Mouse (Mus musculus): ENCODE data around the gene Rnf126. TPM values are rescaled to one million over a fixed set of nuclear protein-coding genes. Genes with fewer than 3 reads are reported as not detected.

The Rnf126 gene
- polyA plus RNA-seq, 1 experiment: 157 TPM

GRCm38 (mm10) chr10:79712029-79712428 is 54.7 kb downstream of the Rnf126 start:
- Histone ChIP-seq H3K4me1 (ENCODE audit: control insufficient read depth, insufficient read depth, low read length) (0 out of 2 replicates have a peak, but pooled peaks cover 1% of the 10 kb centered on the region), H3K27ac (ENCODE audit: insufficient read depth, low read length) (no peak overlapping the region), H3K4me3 (ENCODE audit: insufficient read depth, low read length) (no peak overlapping the region)
- TF ChIP-seq POLR2A (IDR thresholded peaks at IDR 0.05; ENCODE audit: extremely low read depth, insufficient read depth, low read length) (no peak), CTCF (IDR thresholded peaks at IDR 0.05; ENCODE audit: extremely low read depth, insufficient read depth, low read length) (peak; percentile 19; the same call in 1 of the 2 replicates)

- TF ChIP-seq CTCF (IDR thresholded peaks at IDR 0.05; ENCODE audit: extremely low read depth, insufficient read depth, low read length) (no peak), POLR2A (IDR thresholded peaks at IDR 0.05; ENCODE audit: extremely low read depth, insufficient read depth, low read length) (no peak)
- H3K4me1 ChIP-seq (ENCODE audit: control insufficient read depth, insufficient read depth, low read length): peaks cover 8% of the 10 kb centered on the region
- no peak overlapping the region for H3K27ac ChIP-seq (ENCODE audit: insufficient read depth, low read length)
- 0 out of 2 replicates have a peak overlapping the region, but pooled peaks have one; percentile 9 for H3K4me3 ChIP-seq (ENCODE audit: insufficient read depth, low read length)
These were observed 57.4 kb downstream of the Rnf126 start for GRCm38 (mm10) chr10:79709307-79709706.

GRCm38 (mm10) chr10:79708668-79709067 is 58.1 kb downstream of the Rnf126 start:
- no peak for TF ChIP-seq POLR2A (IDR thresholded peaks at IDR 0.05; ENCODE audit: extremely low read depth, insufficient read depth, low read length)
- no peak for TF ChIP-seq CTCF (IDR thresholded peaks at IDR 0.05; ENCODE audit: extremely low read depth, insufficient read depth, low read length)
- Histone ChIP-seq H3K4me3 (ENCODE audit: insufficient read depth, low read length) (0 out of 2 replicates have a peak overlapping the region, but pooled peaks have one; percentile 5), H3K4me1 (ENCODE audit: control insufficient read depth, insufficient read depth, low read length) (peaks cover 8% of the 10 kb centered on the region), H3K27ac (ENCODE audit: insufficient read depth, low read length) (no peak overlapping the region)

Other genes with a start within 250 kb of the Rnf126 start
- gene Plpp2, start 233.2 kb downstream of the Rnf126 start, polyA plus RNA-seq (2012; rRNA removed): 3.4 and 3.6 TPM in 2 replicates
- 78.3 and 79.6 TPM in 2 replicates for gene Mier2, start 211.8 kb downstream of the Rnf126 start, polyA plus RNA-seq (2012; rRNA removed)
- 1.9 and 2.6 TPM in 2 replicates for gene Theg, start 179.6 kb downstream of the Rnf126 start, polyA plus RNA-seq (2012; rRNA removed)
- gene C2cd4c, start 152.9 kb downstream of the Rnf126 start, polyA plus RNA-seq (2012; rRNA removed): 12.4 and 13.3 TPM in 2 replicates
- gene Shc2, start 129.0 kb downstream of the Rnf126 start, polyA plus RNA-seq (2012; rRNA removed): 56.2 and 65.5 TPM in 2 replicates
- gene Odf3l2, start 121.2 kb downstream of the Rnf126 start, polyA plus RNA-seq (2012; rRNA removed): 0.15 and 0.17 TPM in 2 replicates
- not detected in 2 replicates for gene Madcam1, start 102.4 kb downstream of the Rnf126 start, polyA plus RNA-seq (2012; rRNA removed)
- gene Tpgs1, start 97.6 kb downstream of the Rnf126 start, polyA plus RNA-seq (2012; rRNA removed): 87.5 and 88.2 TPM in 2 replicates
- gene Cdc34, start 84.8 kb downstream of the Rnf126 start, polyA plus RNA-seq (2012; rRNA removed): 110 TPM in 2 replicates
- 1.1 and 1.4 TPM in 2 replicates for gene Gzmm, start 77.9 kb downstream of the Rnf126 start, polyA plus RNA-seq (2012; rRNA removed)
- 1,018 and 1,074 TPM in 2 replicates for gene Bsg, start 62.5 kb downstream of the Rnf126 start, polyA plus RNA-seq (2012; rRNA removed)
- gene Hcn2, start 50.3 kb downstream of the Rnf126 start, polyA plus RNA-seq (2012; rRNA removed): 123 and 128 TPM in 2 replicates
- 51.6 and 54.9 TPM in 2 replicates for gene Polrmt, start 20.4 kb downstream of the Rnf126 start, polyA plus RNA-seq (2012; rRNA removed)
- gene Fgf22, start 11.9 kb downstream of the Rnf126 start, polyA plus RNA-seq (2012; rRNA removed): 6.5 and 9.7 TPM in 2 replicates
- gene Fstl3, start 10.3 kb upstream of the Rnf126 start, polyA plus RNA-seq (2012; rRNA removed): 5.7 and 5.9 TPM in 2 replicates
- gene Prss57, start 24.0 kb upstream of the Rnf126 start, polyA plus RNA-seq (2012; rRNA removed): 1.4 and 2.1 TPM in 2 replicates
- gene Palm, start 26.6 kb upstream of the Rnf126 start, polyA plus RNA-seq (2012; rRNA removed): 294 and 331 TPM in 2 replicates
- 0.13 and 0.21 TPM in 2 replicates for gene Misp, start 54.0 kb upstream of the Rnf126 start, polyA plus RNA-seq (2012; rRNA removed)
- 53.3 and 54.1 TPM in 2 replicates for gene Ptbp1, start 87.5 kb upstream of the Rnf126 start, polyA plus RNA-seq (2012; rRNA removed)
- 4.3 and 5.2 TPM in 2 replicates for gene Prtn3, start 107.5 kb upstream of the Rnf126 start, polyA plus RNA-seq (2012; rRNA removed)
- 79.9 and 80.5 TPM in 2 replicates for gene Plppr3, start 107.7 kb upstream of the Rnf126 start, polyA plus RNA-seq (2012; rRNA removed)
- not detected in 2 replicates for gene Elane, start 119.3 kb upstream of the Rnf126 start, polyA plus RNA-seq (2012; rRNA removed)
- 0.40 and 1.6 TPM in 2 replicates for gene Cfd, start 123.9 kb upstream of the Rnf126 start, polyA plus RNA-seq (2012; rRNA removed)
- 64.8 and 68.2 TPM in 2 replicates for gene Med16, start 142.0 kb upstream of the Rnf126 start, polyA plus RNA-seq (2012; rRNA removed)
- not detected in 2 replicates for gene Gm26602, start 143.9 kb upstream of the Rnf126 start, polyA plus RNA-seq (2012; rRNA removed)
- gene Kiss1r, start 150.0 kb upstream of the Rnf126 start, polyA plus RNA-seq (2012; rRNA removed): 12.1 and 12.5 TPM in 2 replicates
- gene R3hdm4, start 154.3 kb upstream of the Rnf126 start, polyA plus RNA-seq (2012; rRNA removed): 425 TPM in 2 replicates
- gene Arid3a, start 160.1 kb upstream of the Rnf126 start, polyA plus RNA-seq (2012; rRNA removed): 3.1 and 3.2 TPM in 2 replicates
- 60.9 and 63.2 TPM in 2 replicates for gene Wdr18, start 193.2 kb upstream of the Rnf126 start, polyA plus RNA-seq (2012; rRNA removed)
- 0.21 and 0.40 TPM in 2 replicates for gene Grin3b, start 203.8 kb upstream of the Rnf126 start, polyA plus RNA-seq (2012; rRNA removed)
- gene Tmem259, start 217.4 kb upstream of the Rnf126 start, polyA plus RNA-seq (2012; rRNA removed): 168 and 183 TPM in 2 replicates
- gene Cnn2, start 221.6 kb upstream of the Rnf126 start, polyA plus RNA-seq (2012; rRNA removed): 8.0 and 9.0 TPM in 2 replicates
- 10.9 and 11.5 TPM in 2 replicates for gene Abca7, start 229.5 kb upstream of the Rnf126 start, polyA plus RNA-seq (2012; rRNA removed)
- gene Arhgap45, start 249.7 kb upstream of the Rnf126 start, polyA plus RNA-seq (2012; rRNA removed): 6.6 and 7.2 TPM in 2 replicates